Mouse (Mus musculus) megakaryocyte, embryonic 14.5 days (primary cell): ENCODE results near the gene Zfp768. TPM values are rescaled to one million over a fixed set of nuclear protein-coding genes. Genes with fewer than 3 reads are reported as not detected.
"Not testable (repeated sequence)": the region's sequence is repeated elsewhere in the genome, so short reads cannot be mapped to it uniquely, and the experiment has no call there.

ENCODE experiments used
- H3K27me3 ChIP-seq: replicated peaks from 2 replicates; pipeline ENCODE3; 2012; ENCODE audit warnings: inconsistent platforms
- H3K36me3 ChIP-seq: replicated peaks from 2 replicates; pipeline ENCODE3; 2012; ENCODE audit warnings: low read length, inconsistent platforms, mixed read lengths
- H3K4me1 ChIP-seq: 2 replicates; pipeline ENCODE4 v1.6.1; 2012; ENCODE audit warnings: inconsistent platforms
- H3K4me3 ChIP-seq: replicated peaks from 2 replicates; pipeline ENCODE3; 2012; ENCODE audit warnings: moderate library complexity, mild to moderate bottlenecking, inconsistent platforms
- H3K9me3 ChIP-seq: 2 replicates; pipeline ENCODE4 v1.6.1; 2012; ENCODE audit warnings: inconsistent platforms
- FLI1 ChIP-seq: IDR thresholded peaks from 2 replicates; pipeline ENCODE4 v1.6.1; 2012; ENCODE audit warnings: low read length, inconsistent platforms, mixed read lengths
- GATA1 ChIP-seq: IDR thresholded peaks from 3 replicates; pipeline ENCODE4 v1.6.1; 2012; ENCODE audit warnings: mixed read lengths, low read length, inconsistent platforms, borderline replicate concordance
- polyA plus RNA-seq: library from polyadenylated mRNA; stranded (reverse); fragments of >175 nt; gene quantifications from 2 replicates; pipeline ENCODE4 v1.2.3, GENCODE M21; 2012; ENCODE audit warnings: low replicate concordance; ENCODE audit not compliant: insufficient read depth

Zfp768 gene
- 21.5 and 31.6 TPM in 2 replicates for polyA plus RNA-seq

DNA sequence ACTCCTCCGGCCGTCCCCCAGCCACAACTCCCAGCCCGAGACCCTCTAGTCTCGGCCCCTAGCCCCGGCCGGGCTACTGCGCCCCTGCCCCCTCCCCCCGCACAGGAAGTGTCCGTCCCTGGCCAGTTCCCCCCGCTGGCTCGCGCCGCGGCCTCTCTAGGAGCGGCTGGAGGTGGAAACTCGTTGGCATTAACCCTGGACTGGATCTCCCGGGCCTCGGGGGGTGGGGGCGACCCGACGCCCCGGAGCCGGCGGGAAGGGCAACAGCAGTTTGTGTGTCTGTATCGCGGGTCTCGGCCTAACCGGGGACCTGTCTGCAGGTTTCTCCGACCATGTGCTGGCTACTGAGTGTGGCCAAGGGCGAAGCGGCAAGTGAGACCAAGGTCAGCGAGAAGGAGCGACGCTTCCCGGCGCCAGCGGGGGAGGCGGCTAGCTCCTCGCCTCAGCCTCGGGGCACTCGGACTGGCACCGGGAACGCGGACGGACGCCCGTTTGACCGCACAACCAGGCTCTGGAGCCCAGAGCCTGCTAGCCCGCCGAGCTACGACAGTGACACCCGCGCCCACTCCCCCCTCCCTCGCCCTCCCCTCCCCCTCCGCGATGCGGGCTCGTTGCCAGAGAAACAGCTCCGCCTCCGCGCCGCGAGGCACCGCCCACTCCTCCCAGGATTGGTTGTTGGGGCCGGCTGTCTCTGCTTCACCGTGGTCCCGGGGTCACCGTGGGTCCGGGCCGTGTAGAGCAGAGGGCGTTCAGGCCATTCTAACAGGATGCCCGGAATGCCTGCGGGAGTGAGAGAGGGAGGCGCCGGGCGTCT is at the start of gene Zfp768:
TSS of gene Zfp768 (minus strand) at position 78 of the 814 bp plus-strand sequence.
- Histone ChIP-seq H3K4me3 (peak within 1 kb of the TSS; percentile 99), H3K27me3 (peaks cover 7% of the 10 kb centered on the region), H3K36me3 (peaks cover 28% of the 10 kb centered on the region), H3K9me3 (no peaks in the 10 kb centered on the region), H3K4me1 (peaks cover 48% of the 10 kb centered on the region)
- TF ChIP-seq FLI1 (no peak), GATA1 (no peak)

- Histone ChIP-seq H3K4me3 (peak overlapping the region; percentile 97), H3K36me3 (peaks cover 15% of the 10 kb centered on the region), H3K9me3 (no peaks in the 10 kb centered on the region), H3K27me3 (no peaks in the 10 kb centered on the region), H3K4me1 (peaks cover 31% of the 10 kb centered on the region)
- TF ChIP-seq GATA1: no peak
Observed at GRCm38 (mm10) chr7:127393944-127394333, 48.5 kb upstream of the Zfp768 start.

- Histone ChIP-seq H3K9me3 (no peaks in the 10 kb centered on the region), H3K4me3 (peak within 1 kb of the TSS; percentile 97), H3K27me3 (no peaks in the 10 kb centered on the region), H3K4me1 (peaks cover 33% of the 10 kb centered on the region), H3K36me3 (peaks cover 15% of the 10 kb centered on the region)
- TF ChIP-seq GATA1 (no peak), FLI1 (no peak)
Observed at GRCm38 (mm10) chr7:127393157-127393943, 48.0 kb upstream of the Zfp768 start, which contains the start of gene E430018J23Rik. TSS of gene E430018J23Rik (minus strand) at chr7:127393629.

DNA sequence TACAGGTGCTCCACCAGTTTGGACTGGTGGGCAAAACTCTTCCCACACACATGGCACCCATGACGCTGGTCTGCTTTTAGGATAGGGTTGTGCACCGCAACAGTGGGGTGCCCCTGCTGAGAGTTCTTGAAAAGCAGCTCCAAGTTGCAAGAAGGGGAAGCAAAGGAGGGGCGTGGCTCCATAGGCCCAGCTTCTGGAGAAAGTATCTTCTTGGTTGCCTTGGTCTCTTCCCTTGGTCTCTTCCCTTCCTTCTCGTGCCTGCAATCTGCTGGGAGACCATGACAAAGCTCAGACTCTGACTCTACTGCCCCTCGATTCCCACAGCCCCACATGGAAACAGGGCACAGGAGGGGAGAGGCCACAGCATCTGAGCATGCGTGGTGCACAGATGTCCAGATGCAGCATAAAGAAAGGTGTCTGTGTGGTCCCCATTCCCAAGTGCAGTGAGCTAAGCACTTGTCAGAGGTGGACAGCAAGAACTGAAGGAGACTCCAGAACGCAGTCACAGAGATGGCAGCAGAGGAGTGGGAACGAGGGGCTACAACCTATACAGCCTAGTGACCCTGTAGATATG is 46.9 kb upstream of the Zfp768 start:
- Histone ChIP-seq H3K9me3 (no peaks in the 10 kb centered on the region), H3K4me3 (peak overlapping the region; percentile 90)

GRCm38 (mm10) chr7:127391538-127391937 is 46.1 kb upstream of the Zfp768 start:
- TF ChIP-seq GATA1 (no peak), FLI1 (no peak)
- no peak overlapping the region for H3K4me3 ChIP-seq
- peaks cover 15% of the 10 kb centered on the region for H3K36me3 ChIP-seq
- no peaks in the 10 kb centered on the region for H3K27me3 ChIP-seq
- H3K9me3 ChIP-seq: no peaks in the 10 kb centered on the region
- H3K4me1 ChIP-seq: peaks cover 41% of the 10 kb centered on the region

More for the DNA sequence above, 46.9 kb upstream of the Zfp768 start:
- H3K27me3 ChIP-seq: no peaks in the 10 kb centered on the region
- H3K36me3 ChIP-seq: peaks cover 15% of the 10 kb centered on the region
- H3K4me1 ChIP-seq: peaks cover 37% of the 10 kb centered on the region
- no peak for TF ChIP-seq GATA1
- no peak for TF ChIP-seq FLI1

- Histone ChIP-seq H3K9me3 (no peaks in the 10 kb centered on the region), H3K36me3 (peaks cover 18% of the 10 kb centered on the region), H3K4me3 (no peak overlapping the region), H3K4me1 (peaks cover 43% of the 10 kb centered on the region), H3K27me3 (no peaks in the 10 kb centered on the region)
- TF ChIP-seq FLI1 (no peak), GATA1 (no peak)
Observed at GRCm38 (mm10) chr7:127390306-127390705, 44.9 kb upstream of the Zfp768 start.

GRCm38 (mm10) chr7:127388201-127388600 is 42.8 kb upstream of the Zfp768 start:
- not testable (repeated sequence) for H3K27me3 ChIP-seq, H3K4me3 ChIP-seq, H3K9me3 ChIP-seq
- peaks cover 36% of the 10 kb centered on the region for H3K4me1 ChIP-seq
- peaks cover 31% of the 10 kb centered on the region for H3K36me3 ChIP-seq

GRCm38 (mm10) chr7:127386641-127387392 is 41.4 kb upstream of the Zfp768 start, which contains the start of gene 9130019O22Rik:
TSS of gene 9130019O22Rik (minus strand) at chr7:127387166.
- TF ChIP-seq FLI1: no peak
- TF ChIP-seq GATA1: no peak
- peaks cover 11% of the 10 kb centered on the region for H3K9me3 ChIP-seq

GRCm38 (mm10) chr7:127385560-127385959 is 40.2 kb upstream of the Zfp768 start:
- H3K27me3 ChIP-seq, H3K4me3 ChIP-seq: not testable (repeated sequence)
- peaks cover 20% of the 10 kb centered on the region for H3K36me3 ChIP-seq
- peaks cover 11% of the 10 kb centered on the region for H3K9me3 ChIP-seq
- H3K4me1 ChIP-seq: peaks cover 18% of the 10 kb centered on the region

More at GRCm38 (mm10) chr7:127386641-127387392, 41.4 kb upstream of the Zfp768 start, which contains the start of gene 9130019O22Rik:
- Histone ChIP-seq H3K27me3 (no peaks in the 10 kb centered on the region), H3K36me3 (peaks cover 30% of the 10 kb centered on the region), H3K4me1 (peaks cover 22% of the 10 kb centered on the region), H3K4me3 (peak within 1 kb of the TSS; percentile 97)
